ENCODE assay signal across 9 mouse cellular contexts in the genomic region with DNA sequence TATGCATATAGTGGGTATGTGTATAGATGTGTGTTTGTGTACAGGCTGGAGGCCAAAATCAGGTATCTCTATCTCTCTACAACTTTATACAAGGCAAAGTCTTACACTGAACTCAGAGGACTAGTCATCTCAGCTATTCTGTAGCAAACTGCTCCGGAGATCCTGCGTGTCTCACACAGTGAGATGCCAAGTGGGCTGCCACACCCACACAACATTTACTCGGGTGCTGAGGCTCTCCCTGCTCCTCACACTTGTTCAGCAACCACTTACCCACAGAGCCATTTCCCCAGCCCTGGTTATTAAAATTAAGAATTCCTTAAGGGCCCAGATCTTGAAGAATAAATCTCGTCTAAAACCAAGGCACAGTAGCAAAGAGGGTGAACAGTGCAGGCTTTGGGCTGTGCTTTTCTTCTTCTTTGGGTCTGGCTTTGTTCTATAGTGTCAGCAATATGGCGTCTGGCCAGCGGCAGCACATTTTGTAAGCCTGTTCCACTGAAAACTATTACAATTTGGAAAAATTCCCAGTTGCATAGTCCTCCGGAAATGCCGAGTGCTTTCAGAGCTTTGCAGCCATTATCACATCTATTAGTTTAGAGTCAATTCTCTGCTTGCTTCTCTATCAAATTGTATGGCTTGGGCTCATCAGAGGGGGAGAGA. TPM values are rescaled to one million over a fixed set of nuclear protein-coding genes. Genes with fewer than 3 reads are reported as not detected.
DNase-seq lines count a peak whose midpoint lies in the region; ATAC-seq lines count a peak whose summit lies in the region.
"Had no signal": no experiment of that assay in that cellular context is flagged by ENCODE, and none has a peak within 500 bp of the region (broad histone marks: within the 10 kb centered on the region; RNA-seq: fewer than 3 reads in every experiment).

No protein-coding gene starts in this region.

- no peak overlapping the region for H3K4me3 ChIP-seq in lung, embryonic 16.5 days (ENCODE audit: low read length)
- H3K4me3 ChIP-seq in limb, embryonic 15.5 days = no peak overlapping the region

- peak; percentile 83 for ATAC-seq in lung, embryonic 16.5 days (ENCODE audit: low read depth)
- no peak for ATAC-seq in limb, embryonic 15.5 days (ENCODE audit: insufficient number of reproducible peaks, low FRiP score, low TSS enrichment, low read depth)
- ATAC-seq in activated CD4-positive, CD25-positive, alpha-beta regulatory T cell, adult 4 months = no peak

- peak overlapping the region; percentile 52; the same call in 1 of the 2 replicates for H3K27ac ChIP-seq in lung, embryonic 16.5 days (ENCODE audit: low read length)
- H3K27ac ChIP-seq in limb, embryonic 15.5 days = peak overlapping the region; percentile 17; the same call in 1 of the 2 replicates

- peaks cover 4% of the 10 kb centered on the region for H3K4me1 ChIP-seq in lung, embryonic 16.5 days (replicated peaks; ENCODE audit: control insufficient read depth, insufficient read depth, low read length)
- peaks cover 22% of the 10 kb centered on the region for H3K4me1 ChIP-seq in limb, embryonic 15.5 days

- H3K36me3 ChIP-seq in lung, embryonic 16.5 days (ENCODE audit: control insufficient read depth, insufficient read depth, low read length) = no peaks in the 10 kb centered on the region
- no peaks in the 10 kb centered on the region for H3K36me3 ChIP-seq in limb, embryonic 15.5 days

- H3K9ac ChIP-seq in lung, embryonic 16.5 days (ENCODE audit: low read length) = no peak overlapping the region
- no peak overlapping the region for H3K9ac ChIP-seq in limb, embryonic 15.5 days

- intact Hi-C loops in heart, postnatal 14 days (cut with DNase I) = no loop called here

- no peaks in the 10 kb centered on the region for H3K9me3 ChIP-seq in lung, embryonic 16.5 days (ENCODE audit: control insufficient read depth, low read length)
- no peaks in the 10 kb centered on the region for H3K9me3 ChIP-seq in limb, embryonic 15.5 days

- H3K4me2 ChIP-seq in lung, embryonic 16.5 days (ENCODE audit: low read depth, low read length) = no peak overlapping the region
- H3K4me2 ChIP-seq in limb, embryonic 15.5 days = no peak overlapping the region

- no peaks in the 10 kb centered on the region for H3K27me3 ChIP-seq in lung, embryonic 16.5 days (ENCODE audit: control insufficient read depth, insufficient read depth, low read depth, low read length)
- H3K27me3 ChIP-seq in limb, embryonic 15.5 days = no peaks in the 10 kb centered on the region
- H3K27me3 ChIP-seq: CH12.LX had no signal

- 55% methylated on average over 8 of the region's 8 CpGs for WGBS in lung, embryonic 16.5 days
- WGBS in limb, embryonic 15.5 days = 48% methylated on average over 8 of the region's 8 CpGs

- peak; percentile 37 to 40 for DNase-seq in cerebellum, postnatal 14 days
- no peak for DNase-seq in cerebellum, adult 11 months
- no peak for DNase-seq in lung, adult 18-20 months
- peak; percentile 45 to 51 for DNase-seq in heart, postnatal 14 days
- DNase-seq in natural killer cell, adult 2 months (ENCODE audit: low spot score in 2 of 2) = no peak

RNA-seq across cellular contexts. Expression of gene Gsap, which starts 17.2 kb away (rescaled TPM):
- 4.9 and 5.1 TPM in 2 replicates for polyA plus RNA-seq in lung, embryonic 16.5 days (2015; fragmentation: Nextera tagmentation; extraction: Ambion mirVana)
- total RNA-seq in heart, postnatal 14 days (2021) = 1 to 10 TPM; 4.7 to 4.9 TPM
- polyA plus RNA-seq in limb, embryonic 15.5 days (2015; fragmentation: Nextera tagmentation; extraction: Ambion mirVana) = 2.8 TPM in 2 replicates
- 10 to 100 TPM; 36.6 to 38.8 TPM for polyA plus RNA-seq in activated CD4-positive, CD25-positive, alpha-beta regulatory T cell, adult 4 months (2017; shearing (Covaris generic))

Comparison
In these comparisons a context has a peak if more than half of its experiments do, and no peak if none do; other contexts are left out.
1. DNase-seq: peak in cerebellum, postnatal 14 days (2 of 2) and heart, postnatal 14 days (2 of 2); none in cerebellum, adult 11 months (single experiment), lung, adult 18-20 months (0 of 2) and natural killer cell, adult 2 months (0 of 2).